8 mouse cellular contexts compared by ENCODE assay signal in the genomic region with DNA sequence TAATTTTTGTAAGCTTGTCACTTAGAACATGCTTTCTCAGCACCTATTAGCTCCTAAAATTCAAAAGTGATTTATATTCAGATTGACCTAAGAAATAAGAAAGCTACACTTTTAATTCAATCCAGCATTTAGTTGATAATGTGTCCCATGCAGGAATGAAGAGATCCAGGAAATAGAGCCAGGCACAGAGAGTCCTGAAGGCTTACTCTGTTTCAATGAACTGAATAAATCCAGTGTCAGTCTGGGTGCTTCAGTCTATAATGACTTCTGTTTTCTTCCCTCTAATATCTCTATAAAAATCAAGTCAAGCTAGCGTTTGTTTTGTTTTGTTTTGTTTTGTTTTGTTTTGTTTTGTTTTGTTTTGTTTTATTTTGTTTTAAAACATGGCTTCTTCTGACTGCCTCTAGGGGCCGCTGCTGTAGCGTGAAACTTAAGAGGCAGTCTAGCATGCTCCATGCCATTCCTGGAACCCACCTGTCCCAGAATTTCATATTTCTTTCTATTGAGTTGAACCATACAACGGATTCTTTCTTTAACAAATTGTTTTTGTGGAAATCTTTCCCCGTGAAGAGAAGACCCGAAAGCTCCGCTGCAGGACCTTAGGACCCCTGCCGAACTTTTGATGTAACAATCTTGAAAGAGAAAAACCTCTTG. TPM values are rescaled to one million over a fixed set of nuclear protein-coding genes. Genes with fewer than 3 reads are reported as not detected.
DNase-seq lines count a peak whose midpoint lies in the region; ATAC-seq and TF ChIP-seq lines count a peak whose summit lies in the region.
"Had no signal": no experiment of that assay in that cellular context is flagged by ENCODE, and none has a peak within 500 bp of the region (broad histone marks: within the 10 kb centered on the region; RNA-seq: fewer than 3 reads in every experiment).

No protein-coding gene starts in this region.

- TF ChIP-seq POLR2A in brain, embryonic 14.5 days (IDR thresholded peaks at IDR 0.05; ENCODE audit: borderline replicate concordance, extremely low read depth, insufficient read depth, insufficient read length, poor library complexity, severe bottlenecking) = no peak
- no peak for TF ChIP-seq POLR2A in small intestine, adult 2 months (IDR thresholded peaks at IDR 0.05; ENCODE audit: low read depth, low read length)

- no peaks in the 10 kb centered on the region for H3K4me1 ChIP-seq in neural tube, embryonic 11.5 days (ENCODE audit: control insufficient read depth, insufficient read depth, low read length)
- 0 out of 2 replicates have a peak, but pooled peaks cover 3% of the 10 kb centered on the region for H3K4me1 ChIP-seq in neural tube, embryonic 15.5 days
- H3K4me1 ChIP-seq in liver, embryonic 14.5 days (replicated peaks; ENCODE audit: control insufficient read depth in 2 of 2, insufficient read depth in 2 of 2, low read length in 1 of 2) = no peaks in the 10 kb centered on the region
- no peaks in the 10 kb centered on the region for H3K4me1 ChIP-seq in small intestine, adult 2 months (ENCODE audit: control insufficient read depth, insufficient read depth, insufficient read length, low read length)

- 34% methylated on average over 8 of the region's 8 CpGs for WGBS in neural tube, embryonic 11.5 days
- 32% methylated on average over 8 of the region's 8 CpGs for WGBS in neural tube, embryonic 15.5 days
- 33% methylated on average over 8 of the region's 8 CpGs for whole genome bisulfite sequencing in liver, embryonic 14.5 days (ENCODE audit: insufficient replicate concordance)
- 31% methylated on average over 8 of the region's 8 CpGs for WGBS in small intestine, adult 2 months

- no peak overlapping the region for H3K9ac ChIP-seq in neural tube, embryonic 11.5 days (ENCODE audit: low read length)
- no peak overlapping the region for H3K9ac ChIP-seq in neural tube, embryonic 15.5 days (replicated peaks)
- no peak overlapping the region for H3K9ac ChIP-seq in liver, embryonic 14.5 days (replicated peaks)
- H3K9ac ChIP-seq: midbrain, embryonic 12.5 days had no signal

- 0 out of 2 replicates have a peak, but pooled peaks have one; percentile 50 for ATAC-seq in neural tube, embryonic 11.5 days (ENCODE audit: insufficient read depth, low FRiP score, low TSS enrichment)
- ATAC-seq in neural tube, embryonic 15.5 days (ENCODE audit: low FRiP score) = no peak
- no peak for ATAC-seq in liver, embryonic 14.5 days (ENCODE audit: insufficient read depth)

- no peaks in the 10 kb centered on the region for H3K36me3 ChIP-seq in neural tube, embryonic 11.5 days (ENCODE audit: control insufficient read depth, insufficient read depth, low read length)
- H3K36me3 ChIP-seq in neural tube, embryonic 15.5 days = 0 out of 2 replicates have a peak, but pooled peaks cover 2% of the 10 kb centered on the region
- H3K36me3 ChIP-seq in liver, embryonic 14.5 days (replicated peaks; ENCODE audit: control insufficient read depth, insufficient read depth, low read depth) = no peaks in the 10 kb centered on the region
- no peaks in the 10 kb centered on the region for H3K36me3 ChIP-seq in small intestine, adult 2 months (ENCODE audit: control insufficient read depth, insufficient read depth, low read length)
- H3K36me3 ChIP-seq: midbrain, embryonic 12.5 days had no signal

- no peaks in the 10 kb centered on the region for H3K9me3 ChIP-seq in neural tube, embryonic 11.5 days (ENCODE audit: control insufficient read depth, low read length)
- no peaks in the 10 kb centered on the region for H3K9me3 ChIP-seq in neural tube, embryonic 15.5 days (replicated peaks)
- H3K9me3 ChIP-seq in liver, embryonic 14.5 days (ENCODE audit: control insufficient read depth, low read length) = no peaks in the 10 kb centered on the region
- H3K9me3 ChIP-seq: midbrain, embryonic 12.5 days had no signal

- no peaks in the 10 kb centered on the region for H3K27me3 ChIP-seq in neural tube, embryonic 11.5 days (ENCODE audit: control insufficient read depth, insufficient read depth, low read length)
- no peaks in the 10 kb centered on the region for H3K27me3 ChIP-seq in neural tube, embryonic 15.5 days (replicated peaks)
- no peaks in the 10 kb centered on the region for H3K27me3 ChIP-seq in liver, embryonic 14.5 days (ENCODE audit: control insufficient read depth, insufficient read depth, low read length)
- H3K27me3 ChIP-seq in small intestine, adult 2 months (ENCODE audit: control insufficient read depth, insufficient read depth, low read length) = no peaks in the 10 kb centered on the region
- H3K27me3 ChIP-seq: midbrain, embryonic 12.5 days had no signal

- no peak overlapping the region for H3K4me2 ChIP-seq in neural tube, embryonic 11.5 days (ENCODE audit: low read depth)
- H3K4me2 ChIP-seq in neural tube, embryonic 15.5 days = no peak overlapping the region
- H3K4me2 ChIP-seq in liver, embryonic 14.5 days (ENCODE audit: low read depth) = no peak overlapping the region
- H3K4me2 ChIP-seq: midbrain, embryonic 12.5 days had no signal

- no peak for TF ChIP-seq EP300 in liver, embryonic 14.5 days (IDR thresholded peaks at IDR 0.05; ENCODE audit: low read depth)

- no peak overlapping the region for H3K4me3 ChIP-seq in neural tube, embryonic 11.5 days (ENCODE audit: low read depth, low read length)
- no peak overlapping the region for H3K4me3 ChIP-seq in neural tube, embryonic 15.5 days (replicated peaks)
- no peak overlapping the region for H3K4me3 ChIP-seq in liver, embryonic 14.5 days (ENCODE audit: insufficient read depth in 1 of 2, low read depth in 2 of 2, low read length in 2 of 2)
- no peak overlapping the region for H3K4me3 ChIP-seq in small intestine, adult 2 months (ENCODE audit: low read depth, low read length)
- H3K4me3 ChIP-seq: midbrain, embryonic 12.5 days had no signal

- TF ChIP-seq CTCF in brain, embryonic 14.5 days (IDR thresholded peaks at IDR 0.05; ENCODE audit: borderline replicate concordance, extremely low read depth, insufficient read depth, insufficient read length) = peak; percentile 66; the same call in 1 of the 2 replicates
- peak; percentile 47 for TF ChIP-seq CTCF in liver, embryonic 14.5 days (IDR thresholded peaks at IDR 0.05; ENCODE audit: low read depth)
- TF ChIP-seq CTCF in small intestine, adult 2 months (IDR thresholded peaks at IDR 0.05; ENCODE audit: extremely low read depth, insufficient read length, insufficient replicate concordance, low read depth, low read length) = peak; percentile 46; the same call in 1 of the 2 replicates

- DNase-seq in neural tube, embryonic 11.5 days (ENCODE audit: low spot score) = peak; percentile 53
- peak; percentile 36 for DNase-seq in Muller cell, postnatal 12 days (ENCODE audit: inconsistent ontology term)
- DNase-seq in brain, embryonic 14.5 days (ENCODE audit: low read depth) = peak; percentile 89
- peak; percentile 53 for DNase-seq in gastrocnemius, postnatal 10 days
- no peak for DNase-seq in liver, embryonic 14.5 days (ENCODE audit: low read depth in 3 of 3, low spot score in 3 of 3)

- no peak overlapping the region for H3K27ac ChIP-seq in neural tube, embryonic 11.5 days (ENCODE audit: low read depth, low read length)
- H3K27ac ChIP-seq in neural tube, embryonic 15.5 days (replicated peaks) = no peak overlapping the region
- no peak overlapping the region for H3K27ac ChIP-seq in liver, embryonic 14.5 days
- H3K27ac ChIP-seq in small intestine, adult 2 months (ENCODE audit: insufficient read depth, low read depth, low read length) = no peak overlapping the region
- H3K27ac ChIP-seq: midbrain, embryonic 12.5 days had no signal

RNA-seq across cellular contexts. Expression of gene Gucy1b1, which starts 27.3 kb away (rescaled TPM):
- polyA plus RNA-seq in neural tube, embryonic 11.5 days (2014; fragmentation: Nextera tagmentation; extraction: Ambion mirVana) = 6.6 and 7.0 TPM in 2 replicates
- 48.3 and 50.2 TPM in 2 replicates for polyA plus RNA-seq in neural tube, embryonic 15.5 days (2015; fragmentation: Nextera tagmentation; extraction: Ambion mirVana)
- polyA plus RNA-seq in brain, embryonic 14.5 days (2012; rRNA removed) = 26.9 and 27.1 TPM in 2 replicates
- 10 to 100 TPM in 1 of 2 experiments, 1 to 10 TPM in 1; 8.6 to 10.6 TPM for total RNA-seq in gastrocnemius, postnatal 10 days (2021)
- polyA plus RNA-seq in liver, embryonic 14.5 days (2012; rRNA removed) = 3.5 and 4.5 TPM in 2 replicates
- polyA plus RNA-seq in liver, embryonic 14.5 days (2014; fragmentation: Nextera tagmentation; extraction: Ambion mirVana) = 5.8 and 6.8 TPM in 2 replicates
- polyA plus RNA-seq in small intestine, adult 2 months (2012; rRNA removed) = 2.2 and 2.4 TPM in 2 replicates

Comparison
In these comparisons a context has a peak if more than half of its experiments do, and no peak if none do; other contexts are left out.
1. DNase-seq: peak in neural tube, embryonic 11.5 days (single experiment), Muller cell, postnatal 12 days (single experiment), brain, embryonic 14.5 days (single experiment) and gastrocnemius, postnatal 10 days (single experiment); none in liver, embryonic 14.5 days (0 of 3).
2. Peak in every context shown above with its lines, with median percentiles within 50 percentile points of each other: CTCF ChIP-seq.